Mouse (Mus musculus) E14TG2a.4 (cell line): Measurements from ENCODE around the gene Gpatch3.

Experiments
- CTCF ChIP-seq: conservative IDR thresholded peaks from 2 replicates; pipeline ENCODE4 v1.5.1; 2014; ENCODE audit warnings: low read length
- POU5F1 ChIP-seq: IDR thresholded peaks from 2 replicates; pipeline ENCODE4 v1.6.1; 2014; ENCODE audit warnings: low read length, borderline replicate concordance

DNA sequence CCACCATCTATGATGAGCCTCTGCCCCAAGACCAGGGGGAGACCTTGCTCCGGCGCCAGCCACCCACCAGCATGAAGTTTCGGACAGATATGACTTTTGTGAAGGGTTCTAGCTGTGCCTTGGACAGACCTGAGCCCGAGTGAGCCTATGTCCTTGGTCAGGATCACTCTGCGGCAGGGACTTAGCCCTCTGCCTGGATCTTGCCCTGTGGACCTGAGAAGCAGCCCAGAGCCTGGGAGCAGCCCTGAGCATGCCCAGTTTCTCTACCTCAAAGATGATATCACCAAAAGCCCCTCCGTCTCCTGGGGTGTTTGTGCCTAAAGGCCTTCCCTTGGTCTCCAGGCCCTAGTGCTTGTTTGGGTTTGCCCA lies 9.1 kb downstream of the Gpatch3 start:
- TF ChIP-seq CTCF (no peak), POU5F1 (no peak)
